Mouse (Mus musculus): ENCODE results near the gene AW209491. TPM values are rescaled to one million over a fixed set of nuclear protein-coding genes. Genes with fewer than 3 reads are reported as not detected.

Gene AW209491
- polyA plus RNA-seq, 1 experiment from 2014 or later: 27.9 TPM

GRCm38 (mm10) chr13:14639998-14640397 lies 10.0 kb downstream of the AW209491 start:
- no peaks in the 10 kb centered on the region for H3K9me3 ChIP-seq (ENCODE audit: control insufficient read depth, low read length)
- H3K27ac ChIP-seq (ENCODE audit: low read depth): no peak overlapping the region
- no peak for ATAC-seq (replicated peaks; ENCODE audit: low FRiP score, low TSS enrichment, low read depth)
- 56% methylated on average over 1 of the region's 1 CpGs for WGBS
- no peak for DNase-seq (ENCODE audit: low spot score)
- H3K9ac ChIP-seq (ENCODE audit: low read length): no peak overlapping the region
- H3K4me1 ChIP-seq (replicated peaks; ENCODE audit: control insufficient read depth, insufficient read depth, low read length): no peaks in the 10 kb centered on the region
- no peak overlapping the region for H3K4me2 ChIP-seq (ENCODE audit: low read length)
- peaks cover 33% of the 10 kb centered on the region for H3K36me3 ChIP-seq (ENCODE audit: control insufficient read depth, insufficient read depth, low read length)
- no peak overlapping the region for H3K4me3 ChIP-seq (ENCODE audit: low read depth, low read length)
- no peaks in the 10 kb centered on the region for H3K27me3 ChIP-seq (replicated peaks; ENCODE audit: control insufficient read depth, insufficient read depth, low read length)

GRCm38 (mm10) chr13:14649301-14649700 lies 19.3 kb downstream of the AW209491 start:
- 22% methylated on average over 1 of the region's 1 CpGs for WGBS
- Histone ChIP-seq H3K4me1 (replicated peaks; ENCODE audit: control insufficient read depth, insufficient read depth, low read length) (no peaks in the 10 kb centered on the region), H3K27ac (ENCODE audit: low read depth) (no peak overlapping the region), H3K27me3 (replicated peaks; ENCODE audit: control insufficient read depth, insufficient read depth, low read length) (no peaks in the 10 kb centered on the region), H3K4me2 (ENCODE audit: low read length) (no peak overlapping the region), H3K36me3 (ENCODE audit: control insufficient read depth, insufficient read depth, low read length) (no peaks in the 10 kb centered on the region), H3K4me3 (ENCODE audit: low read depth, low read length) (no peak overlapping the region), H3K9ac (ENCODE audit: low read length) (no peak overlapping the region), H3K9me3 (ENCODE audit: control insufficient read depth, low read length) (no peaks in the 10 kb centered on the region)
- ATAC-seq (replicated peaks; ENCODE audit: low FRiP score, low TSS enrichment, low read depth) (no peak), DNase-seq (ENCODE audit: low spot score) (no peak)

GRCm38 (mm10) chr13:14667107-14667506 lies 37.2 kb downstream of the AW209491 start:
- H3K36me3 ChIP-seq (ENCODE audit: control insufficient read depth, insufficient read depth, low read length): no peaks in the 10 kb centered on the region
- WGBS: 72% methylated on average over 4 of the region's 4 CpGs
- no peaks in the 10 kb centered on the region for H3K27me3 ChIP-seq (replicated peaks; ENCODE audit: control insufficient read depth, insufficient read depth, low read length)
- ATAC-seq (replicated peaks; ENCODE audit: low FRiP score, low TSS enrichment, low read depth): no peak
- H3K4me3 ChIP-seq (ENCODE audit: low read depth, low read length): no peak overlapping the region
- H3K4me2 ChIP-seq (ENCODE audit: low read length): no peak overlapping the region
- H3K9ac ChIP-seq (ENCODE audit: low read length): no peak overlapping the region
- H3K4me1 ChIP-seq (replicated peaks; ENCODE audit: control insufficient read depth, insufficient read depth, low read length): no peaks in the 10 kb centered on the region
- no peak for DNase-seq (ENCODE audit: low spot score)
- no peaks in the 10 kb centered on the region for H3K9me3 ChIP-seq (ENCODE audit: control insufficient read depth, low read length)
- H3K27ac ChIP-seq (ENCODE audit: low read depth): no peak overlapping the region

- H3K9ac ChIP-seq (ENCODE audit: low read length): no peak overlapping the region
- no peak overlapping the region for H3K27ac ChIP-seq (ENCODE audit: low read depth)
- no peak overlapping the region for H3K4me3 ChIP-seq (ENCODE audit: low read depth, low read length)
- no peaks in the 10 kb centered on the region for H3K36me3 ChIP-seq (ENCODE audit: control insufficient read depth, insufficient read depth, low read length)
- WGBS: 39% methylated on average over 2 of the region's 2 CpGs
- no peaks in the 10 kb centered on the region for H3K9me3 ChIP-seq (ENCODE audit: control insufficient read depth, low read length)
- H3K4me2 ChIP-seq (ENCODE audit: low read length): no peak overlapping the region
- peak; percentile 53 for DNase-seq (ENCODE audit: low spot score)
- ATAC-seq (replicated peaks; ENCODE audit: low FRiP score, low TSS enrichment, low read depth): no peak
- no peaks in the 10 kb centered on the region for H3K4me1 ChIP-seq (replicated peaks; ENCODE audit: control insufficient read depth, insufficient read depth, low read length)
- H3K27me3 ChIP-seq (replicated peaks; ENCODE audit: control insufficient read depth, insufficient read depth, low read length): no peaks in the 10 kb centered on the region
Measured at GRCm38 (mm10) chr13:14670342-14670741, 40.4 kb downstream of the AW209491 start.

Other genes with a start within 250 kb of the AW209491 start
- 1.5 and 2.5 TPM in 2 replicates for gene Hecw1, start 106.9 kb upstream of the AW209491 start, polyA plus RNA-seq (2014; fragmentation: Nextera tagmentation; extraction: Ambion mirVana)
- 113 and 121 TPM in 2 replicates for gene Mrpl32, start 17.0 kb upstream of the AW209491 start, polyA plus RNA-seq (2014; fragmentation: Nextera tagmentation; extraction: Ambion mirVana)
- gene Psma2, start 16.9 kb upstream of the AW209491 start, polyA plus RNA-seq (2014; fragmentation: Nextera tagmentation; extraction: Ambion mirVana): 202 and 205 TPM in 2 replicates

Data from intestine, embryonic 14.5 days (tissue).